Mouse (Mus musculus) limb, embryonic 15.5 days (tissue): ENCODE measurements around the gene Kars. TPM values are rescaled to one million over a fixed set of nuclear protein-coding genes. Genes with fewer than 3 reads are reported as not detected.

Experiments
- ATAC-seq: fragments of 200-750 bp; cut with Nextera tagmentation; 2 replicates; pipeline ENCODE4 v1.8.0; 2017; ENCODE audit warnings: low read depth, moderate TSS enrichment; ENCODE audit not compliant: insufficient number of reproducible peaks, low FRiP score, low TSS enrichment
- H3K27ac ChIP-seq: fragments of 300-500 bp; sonication (generic); 2 replicates; pipeline ENCODE4 v1.5.1; 2015; ENCODE audit warnings: moderate library complexity, mild to moderate bottlenecking, inconsistent platforms
- H3K27me3 ChIP-seq: fragments of 300-500 bp; sonication (generic); 2 replicates; pipeline ENCODE4 v1.6.1; 2015; ENCODE audit warnings: inconsistent platforms
- H3K36me3 ChIP-seq: fragments of 300-500 bp; sonication (generic); 2 replicates; pipeline ENCODE4 v1.6.1; 2015; ENCODE audit warnings: inconsistent platforms
- H3K4me1 ChIP-seq: fragments of 300-500 bp; sonication (generic); 2 replicates; pipeline ENCODE4 v1.6.1; 2015; ENCODE audit warnings: inconsistent platforms
- H3K4me2 ChIP-seq: fragments of 300-500 bp; sonication (generic); 2 replicates; pipeline ENCODE4 v1.6.1; 2015; ENCODE audit warnings: mild to moderate bottlenecking, inconsistent platforms
- H3K4me3 ChIP-seq: fragments of 300-500 bp; sonication (generic); 2 replicates; pipeline ENCODE4 v1.5.1; 2015; ENCODE audit warnings: mild to moderate bottlenecking, inconsistent platforms
- H3K9ac ChIP-seq: fragments of 300-500 bp; sonication (generic); 2 replicates; pipeline ENCODE4 v1.6.1; 2015; ENCODE audit warnings: inconsistent platforms
- H3K9me3 ChIP-seq: fragments of 300-500 bp; sonication (generic); 2 replicates; pipeline ENCODE4 v1.6.1; 2016; ENCODE audit warnings: inconsistent platforms
- WGBS: fragments of 180-500 bp; shearing (Covaris S2); methylation state at CpG from one replicate; pipeline ENCODE4 v1.1.7; 2015; 5-methylcytosine and 5-hydroxymethylcytosine counted together
- polyA plus RNA-seq: library from polyadenylated mRNA; unstranded; fragments of >200 nt; fragmentation: Nextera tagmentation; extraction: Ambion mirVana; gene quantifications from 2 replicates; pipeline ENCODE4 v1.2.1, GENCODE M21; 2015

Kars gene
- polyA plus RNA-seq, 1 experiment from 2014 or later, result 172 TPM

GRCm38 (mm10) chr8:111961330-111961729 is 49.8 kb downstream of the Kars start:
- Histone ChIP-seq H3K4me1 (peaks cover 2% of the 10 kb centered on the region; the same call in 1 of the 2 replicates), H3K27me3 (no peaks in the 10 kb centered on the region), H3K9me3 (no peaks in the 10 kb centered on the region), H3K4me2 (no peak overlapping the region), H3K36me3 (peaks cover 14% of the 10 kb centered on the region), H3K27ac (no peak overlapping the region), H3K4me3 (no peak overlapping the region), H3K9ac (no peak overlapping the region)
- 63% methylated on average over 3 of the region's 3 CpGs for WGBS
- ATAC-seq, result no peak

GRCm38 (mm10) chr8:111960591-111961321 is 50.4 kb downstream of the Kars start:
- WGBS, result 69% methylated on average over 15 of the region's 15 CpGs
- peaks cover 2% of the 10 kb centered on the region; the same call in 1 of the 2 replicates for H3K4me1 ChIP-seq
- H3K4me3 ChIP-seq, result no peak overlapping the region
- no peaks in the 10 kb centered on the region for H3K9me3 ChIP-seq
- no peak for ATAC-seq
- peaks cover 19% of the 10 kb centered on the region for H3K36me3 ChIP-seq
- no peaks in the 10 kb centered on the region for H3K27me3 ChIP-seq
- H3K9ac ChIP-seq, result no peak overlapping the region
- H3K27ac ChIP-seq, result no peak overlapping the region
- H3K4me2 ChIP-seq, result no peak overlapping the region

GRCm38 (mm10) chr8:111957231-111957630 is 53.9 kb downstream of the Kars start:
- 92% methylated on average over 2 of the region's 2 CpGs for WGBS
- ATAC-seq, result no peak
- no peak overlapping the region for H3K4me2 ChIP-seq
- H3K27me3 ChIP-seq, result no peaks in the 10 kb centered on the region
- no peak overlapping the region for H3K4me3 ChIP-seq
- peaks cover 47% of the 10 kb centered on the region for H3K36me3 ChIP-seq
- H3K27ac ChIP-seq, result no peak overlapping the region
- no peak overlapping the region for H3K9ac ChIP-seq
- no peaks in the 10 kb centered on the region for H3K4me1 ChIP-seq
- no peaks in the 10 kb centered on the region for H3K9me3 ChIP-seq

- peaks cover 58% of the 10 kb centered on the region for H3K36me3 ChIP-seq
- 83% methylated on average over 5 of the region's 5 CpGs for WGBS
These were observed 55.2 kb downstream of the Kars start for GRCm38 (mm10) chr8:111955879-111956278.

GRCm38 (mm10) chr8:111954844-111955594 is 56.1 kb downstream of the Kars start:
- Histone ChIP-seq H3K4me1 (no peaks in the 10 kb centered on the region), H3K4me2 (no peak overlapping the region), H3K36me3 (peaks cover 59% of the 10 kb centered on the region), H3K27ac (no peak overlapping the region), H3K4me3 (no peak overlapping the region), H3K9ac (no peak overlapping the region), H3K27me3 (no peaks in the 10 kb centered on the region), H3K9me3 (no peaks in the 10 kb centered on the region)
- 78% methylated on average over 4 of the region's 4 CpGs for WGBS
- ATAC-seq, result no peak

More at GRCm38 (mm10) chr8:111955879-111956278, 55.2 kb downstream of the Kars start:
- Histone ChIP-seq H3K4me3 (no peak overlapping the region), H3K9ac (no peak overlapping the region), H3K9me3 (no peaks in the 10 kb centered on the region), H3K27me3 (no peaks in the 10 kb centered on the region), H3K27ac (no peak overlapping the region), H3K4me1 (no peaks in the 10 kb centered on the region), H3K4me2 (no peak overlapping the region)
- ATAC-seq, result no peak

GRCm38 (mm10) chr8:111951936-111952335 is 59.2 kb downstream of the Kars start:
- WGBS, result 93% methylated on average over 5 of the region's 5 CpGs
- Histone ChIP-seq H3K27me3 (no peaks in the 10 kb centered on the region), H3K4me3 (no peak overlapping the region), H3K4me1 (no peaks in the 10 kb centered on the region), H3K27ac (no peak overlapping the region), H3K9ac (no peak overlapping the region), H3K36me3 (peaks cover 73% of the 10 kb centered on the region), H3K9me3 (no peaks in the 10 kb centered on the region), H3K4me2 (no peak overlapping the region)
- no peak for ATAC-seq

GRCm38 (mm10) chr8:111951317-111951716 is 59.8 kb downstream of the Kars start:
- H3K4me2 ChIP-seq, result no peak overlapping the region
- no peaks in the 10 kb centered on the region for H3K4me1 ChIP-seq
- H3K9ac ChIP-seq, result no peak overlapping the region
- peaks cover 73% of the 10 kb centered on the region for H3K36me3 ChIP-seq
- H3K4me3 ChIP-seq, result no peak overlapping the region
- no peak for ATAC-seq
- no peak overlapping the region for H3K27ac ChIP-seq
- no peaks in the 10 kb centered on the region for H3K9me3 ChIP-seq
- 95% methylated on average over 7 of the region's 7 CpGs for WGBS
- H3K27me3 ChIP-seq, result no peaks in the 10 kb centered on the region

- no peak overlapping the region for H3K4me2 ChIP-seq
- 92% methylated on average over 3 of the region's 3 CpGs for WGBS
- no peak overlapping the region for H3K4me3 ChIP-seq
- no peaks in the 10 kb centered on the region for H3K9me3 ChIP-seq
- no peak overlapping the region for H3K27ac ChIP-seq
- no peak for ATAC-seq
- H3K9ac ChIP-seq, result no peak overlapping the region
- no peaks in the 10 kb centered on the region for H3K4me1 ChIP-seq
- no peaks in the 10 kb centered on the region for H3K27me3 ChIP-seq
- peaks cover 73% of the 10 kb centered on the region for H3K36me3 ChIP-seq
These were observed 60.3 kb downstream of the Kars start for GRCm38 (mm10) chr8:111950846-111951245.

GRCm38 (mm10) chr8:111947954-111948353 is 63.2 kb downstream of the Kars start:
- no peak for ATAC-seq
- H3K9ac ChIP-seq, result no peak overlapping the region
- no peaks in the 10 kb centered on the region for H3K4me1 ChIP-seq
- H3K4me3 ChIP-seq, result no peak overlapping the region
- no peaks in the 10 kb centered on the region for H3K27me3 ChIP-seq
- H3K9me3 ChIP-seq, result no peaks in the 10 kb centered on the region
- 90% methylated on average over 8 of the region's 8 CpGs for WGBS
- no peak overlapping the region for H3K27ac ChIP-seq
- peaks cover 73% of the 10 kb centered on the region for H3K36me3 ChIP-seq
- no peak overlapping the region for H3K4me2 ChIP-seq

- 94% methylated on average over 2 of the region's 2 CpGs for WGBS
- Histone ChIP-seq H3K36me3 (peaks cover 75% of the 10 kb centered on the region), H3K27ac (no peak overlapping the region), H3K27me3 (no peaks in the 10 kb centered on the region), H3K4me1 (0 out of 2 replicates have a peak, but pooled peaks cover 1% of the 10 kb centered on the region), H3K4me2 (no peak overlapping the region), H3K9ac (no peak overlapping the region), H3K9me3 (no peaks in the 10 kb centered on the region), H3K4me3 (no peak overlapping the region)
- ATAC-seq, result no peak
These were observed 64.0 kb downstream of the Kars start for GRCm38 (mm10) chr8:111947144-111947543.

GRCm38 (mm10) chr8:111943544-111943943 is 67.6 kb downstream of the Kars start:
- Histone ChIP-seq H3K27ac (no peak overlapping the region), H3K9ac (no peak overlapping the region), H3K4me3 (no peak overlapping the region), H3K4me2 (no peak overlapping the region), H3K9me3 (no peaks in the 10 kb centered on the region), H3K36me3 (peaks cover 56% of the 10 kb centered on the region), H3K27me3 (no peaks in the 10 kb centered on the region), H3K4me1 (peaks cover 20% of the 10 kb centered on the region)
- 78% methylated on average over 2 of the region's 2 CpGs for WGBS
- ATAC-seq, result no peak
